Mouse (Mus musculus): Measurements from ENCODE around the gene Ten1. TPM values are rescaled to one million over a fixed set of nuclear protein-coding genes. Genes with fewer than 3 reads are reported as not detected.

Ten1 gene
- polyA plus RNA-seq, 1 experiment from 2014 or later, result 73.2 TPM

- ATAC-seq (replicated peaks; ENCODE audit: insufficient number of reproducible peaks, insufficient read depth, low FRiP score, low read depth), result no peak
- 84% methylated on average over 7 of the region's 7 CpGs for WGBS
- Histone ChIP-seq H3K27ac (peak overlapping the region; percentile 34; the same call in 1 of the 2 replicates), H3K27me3 (no peaks in the 10 kb centered on the region), H3K4me2 (no peak overlapping the region), H3K9ac (no peak overlapping the region), H3K4me3 (no peak overlapping the region), H3K9me3 (replicated peaks) (no peaks in the 10 kb centered on the region), H3K4me1 (replicated peaks) (0 out of 2 replicates have a peak, but pooled peaks cover 3% of the 10 kb centered on the region), H3K36me3 (peaks cover 90% of the 10 kb centered on the region)
Measured at GRCm38 (mm10) chr11:116260259-116260658, 61.6 kb downstream of the Ten1 start.

Other genes starting within 250 kb of the Ten1 start
- gene Itgb4, start 224.1 kb upstream of the Ten1 start, polyA plus RNA-seq (2015; fragmentation: Nextera tagmentation; extraction: Ambion mirVana), result 1.2 and 3.9 TPM in 2 replicates
- gene Galk1, start 186.1 kb upstream of the Ten1 start, polyA plus RNA-seq (2015; fragmentation: Nextera tagmentation; extraction: Ambion mirVana), result 120 and 147 TPM in 2 replicates
- 648 and 727 TPM in 2 replicates for gene H3f3b, start 170.9 kb upstream of the Ten1 start, polyA plus RNA-seq (2015; fragmentation: Nextera tagmentation; extraction: Ambion mirVana)
- gene Unk, start 168.5 kb upstream of the Ten1 start, polyA plus RNA-seq (2015; fragmentation: Nextera tagmentation; extraction: Ambion mirVana), result 19.5 and 27.3 TPM in 2 replicates
- 1.0 and 3.9 TPM in 2 replicates for gene Unc13d, start 120.9 kb upstream of the Ten1 start, polyA plus RNA-seq (2015; fragmentation: Nextera tagmentation; extraction: Ambion mirVana)
- 121 and 139 TPM in 2 replicates for gene Wbp2, start 111.9 kb upstream of the Ten1 start, polyA plus RNA-seq (2015; fragmentation: Nextera tagmentation; extraction: Ambion mirVana)
- gene Trim47, start 71.6 kb upstream of the Ten1 start, polyA plus RNA-seq (2015; fragmentation: Nextera tagmentation; extraction: Ambion mirVana), result 79.1 and 91.1 TPM in 2 replicates
- 5.0 and 5.5 TPM in 2 replicates for gene Trim65, start 67.7 kb upstream of the Ten1 start, polyA plus RNA-seq (2015; fragmentation: Nextera tagmentation; extraction: Ambion mirVana)
- 90.7 and 94.4 TPM in 2 replicates for gene Mrpl38, start 60.0 kb upstream of the Ten1 start, polyA plus RNA-seq (2015; fragmentation: Nextera tagmentation; extraction: Ambion mirVana)
- gene Fbf1, start 30.7 kb upstream of the Ten1 start, polyA plus RNA-seq (2015; fragmentation: Nextera tagmentation; extraction: Ambion mirVana), result 19.8 and 26.0 TPM in 2 replicates
- 31.4 and 35.4 TPM in 2 replicates for gene Acox1, start 190 bp downstream of the Ten1 start, polyA plus RNA-seq (2015; fragmentation: Nextera tagmentation; extraction: Ambion mirVana)
- gene Evpl, start 39.2 kb downstream of the Ten1 start, polyA plus RNA-seq (2015; fragmentation: Nextera tagmentation; extraction: Ambion mirVana), result 0.71 and 1.6 TPM in 2 replicates
- gene Srp68, start 75.4 kb downstream of the Ten1 start, polyA plus RNA-seq (2015; fragmentation: Nextera tagmentation; extraction: Ambion mirVana), result 57.2 and 74.0 TPM in 2 replicates
- gene Galr2, start 82.1 kb downstream of the Ten1 start, polyA plus RNA-seq (2015; fragmentation: Nextera tagmentation; extraction: Ambion mirVana), result 0.19 and 0.20 TPM in 2 replicates
- 45.2 and 58.2 TPM in 2 replicates for gene Exoc7, start 108.4 kb downstream of the Ten1 start, polyA plus RNA-seq (2015; fragmentation: Nextera tagmentation; extraction: Ambion mirVana)
- gene Foxj1, start 136.5 kb downstream of the Ten1 start, polyA plus RNA-seq (2015; fragmentation: Nextera tagmentation; extraction: Ambion mirVana), result 0.89 and 2.6 TPM in 2 replicates
- 7.1 and 14.3 TPM in 2 replicates for gene Rnf157, start 214.2 kb downstream of the Ten1 start, polyA plus RNA-seq (2015; fragmentation: Nextera tagmentation; extraction: Ambion mirVana)
- gene Ubald2, start 235.2 kb downstream of the Ten1 start, polyA plus RNA-seq (2015; fragmentation: Nextera tagmentation; extraction: Ambion mirVana), result 29.3 and 32.5 TPM in 2 replicates